Mouse (Mus musculus): ENCODE measurements around the gene Cnfn. TPM values are rescaled to one million over a fixed set of nuclear protein-coding genes. Genes with fewer than 3 reads are reported as not detected.
A peak's percentile ranks its signal among the peaks of the same experiment; 100 is the strongest.
"Not testable (repeated sequence)": the region's sequence is repeated elsewhere in the genome, so short reads cannot be mapped to it uniquely, and the experiment has no call there.

Gene Cnfn
- polyA plus RNA-seq (2015; fragmentation: Nextera tagmentation; extraction: Ambion mirVana) = 2.7 and 4.8 TPM in 2 replicates

- no peak within 1 kb of the TSS for H3K9ac ChIP-seq
- no peaks in the 10 kb centered on the region for H3K9me3 ChIP-seq (replicated peaks)
- no peak for ATAC-seq (replicated peaks; ENCODE audit: low FRiP score)
- H3K27ac ChIP-seq = no peak within 1 kb of the TSS
- peaks cover 49% of the 10 kb centered on the region for H3K27me3 ChIP-seq
- H3K4me2 ChIP-seq = no peak within 1 kb of the TSS
- no peak within 1 kb of the TSS for H3K4me3 ChIP-seq (replicated peaks)
- H3K4me1 ChIP-seq = peaks cover 23% of the 10 kb centered on the region
- peaks cover 3% of the 10 kb centered on the region for H3K36me3 ChIP-seq
- whole genome bisulfite sequencing = 47% methylated on average over 12 of the region's 12 CpGs
Observed at GRCm38 (mm10) chr7:25369058-25369749, at the start of gene Cnfn. TSS of gene Cnfn (minus strand) at chr7:25369724.

DNA sequence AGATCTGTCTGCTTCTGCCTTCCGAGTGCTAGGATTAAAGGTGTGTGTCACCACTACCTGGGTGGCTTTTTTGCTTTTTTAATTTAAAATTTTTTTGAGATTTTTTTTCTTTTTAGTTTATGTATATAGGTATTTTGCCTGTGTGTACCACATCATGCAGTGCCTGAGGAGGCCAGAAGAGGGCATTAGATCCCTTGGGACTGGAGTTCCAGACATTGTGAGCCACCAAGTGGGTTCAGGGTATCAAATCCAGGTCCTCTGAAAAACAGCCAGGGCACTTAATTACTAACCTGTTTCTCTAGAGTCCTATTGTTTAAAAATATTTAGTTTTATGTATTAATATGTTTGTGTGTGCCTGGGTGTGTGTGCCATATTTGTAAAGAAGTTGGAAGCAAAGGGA, 48.1 kb upstream of the Cnfn start:
- 79% methylated on average over 1 of the region's 1 CpGs for WGBS
- ATAC-seq (replicated peaks; ENCODE audit: low FRiP score) = no peak
- Histone ChIP-seq H3K4me3 (replicated peaks) (no peak overlapping the region), H3K4me2 (no peak overlapping the region), H3K27me3 (peaks cover 2% of the 10 kb centered on the region; the same call in 1 of the 2 replicates), H3K9me3 (replicated peaks) (no peaks in the 10 kb centered on the region), H3K4me1 (0 out of 2 replicates have a peak, but pooled peaks cover 3% of the 10 kb centered on the region), H3K9ac (no peak overlapping the region), H3K27ac (no peak overlapping the region), H3K36me3 (no peaks in the 10 kb centered on the region)

DNA sequence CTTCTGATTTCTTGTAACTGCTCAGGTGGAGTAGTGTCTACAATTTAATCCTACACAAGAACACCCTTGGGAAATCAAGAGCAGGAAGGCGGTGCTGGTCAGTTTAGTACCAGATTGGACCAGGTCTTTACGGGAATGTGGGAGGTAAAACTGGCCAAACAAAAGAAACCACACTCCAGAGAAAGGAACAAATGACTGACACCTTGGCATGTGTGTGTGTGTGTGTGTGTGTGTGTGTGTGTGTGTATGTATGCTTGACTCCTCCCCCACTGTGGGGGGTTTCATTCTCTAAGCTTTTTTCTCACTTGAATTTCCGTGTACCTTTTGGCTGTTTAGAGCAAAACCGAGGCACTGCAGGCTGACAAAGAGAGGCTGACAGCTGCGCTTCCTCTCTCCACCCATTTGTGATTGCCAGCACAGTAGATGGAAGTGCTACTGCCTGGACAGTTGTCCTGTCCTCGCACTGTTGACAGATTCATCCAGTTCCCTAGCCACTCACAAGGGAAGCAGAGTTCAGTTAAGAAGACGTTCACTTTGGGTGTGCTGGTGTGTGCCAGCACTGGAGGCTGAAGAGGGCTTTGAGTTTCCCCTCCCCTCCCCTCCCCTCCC, 43.4 kb upstream of the Cnfn start, which contains the start of gene Cxcl17:
TSS of gene Cxcl17 (minus strand) at position 54 of the 609 bp plus-strand sequence.
- Histone ChIP-seq H3K4me2 (no peak within 1 kb of the TSS), H3K36me3 (no peaks in the 10 kb centered on the region), H3K9ac (no peak within 1 kb of the TSS), H3K27me3 (no peaks in the 10 kb centered on the region), H3K27ac (no peak within 1 kb of the TSS), H3K9me3 (replicated peaks) (no peaks in the 10 kb centered on the region), H3K4me3 (replicated peaks) (no peak within 1 kb of the TSS), H3K4me1 (0 out of 2 replicates have a peak, but pooled peaks cover 5% of the 10 kb centered on the region)
- 44% methylated on average over 7 of the region's 7 CpGs for WGBS
- ATAC-seq (replicated peaks; ENCODE audit: low FRiP score) = no peak

DNA sequence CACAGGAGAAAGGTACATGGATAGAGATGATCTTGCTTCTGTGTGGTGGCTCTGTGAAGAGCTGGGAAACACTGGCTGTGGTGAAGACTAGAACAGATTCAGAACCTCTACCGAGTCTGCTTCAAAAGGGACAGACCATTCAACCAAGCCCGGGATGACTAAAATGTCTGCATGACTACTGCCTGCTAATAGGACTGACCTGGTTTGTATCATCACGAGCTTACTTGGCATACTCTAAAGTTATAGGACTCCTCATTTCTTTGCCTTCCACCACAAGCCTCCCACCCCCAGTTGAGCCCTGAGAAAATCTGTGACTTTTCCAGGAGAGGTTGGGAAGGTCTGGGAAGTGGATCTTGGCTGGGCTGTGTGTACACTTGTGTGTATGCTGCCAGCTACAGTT, 42.3 kb upstream of the Cnfn start:
- no peak overlapping the region for H3K9ac ChIP-seq
- 0 out of 2 replicates have a peak, but pooled peaks cover 5% of the 10 kb centered on the region for H3K4me1 ChIP-seq
- no peak overlapping the region for H3K4me2 ChIP-seq
- ATAC-seq (replicated peaks; ENCODE audit: low FRiP score) = no peak
- no peak overlapping the region for H3K27ac ChIP-seq
- H3K9me3 ChIP-seq (replicated peaks) = no peaks in the 10 kb centered on the region
- no peak overlapping the region for H3K4me3 ChIP-seq (replicated peaks)
- WGBS = 90% methylated on average over 3 of the region's 3 CpGs
- no peaks in the 10 kb centered on the region for H3K27me3 ChIP-seq
- H3K36me3 ChIP-seq = no peaks in the 10 kb centered on the region

DNA sequence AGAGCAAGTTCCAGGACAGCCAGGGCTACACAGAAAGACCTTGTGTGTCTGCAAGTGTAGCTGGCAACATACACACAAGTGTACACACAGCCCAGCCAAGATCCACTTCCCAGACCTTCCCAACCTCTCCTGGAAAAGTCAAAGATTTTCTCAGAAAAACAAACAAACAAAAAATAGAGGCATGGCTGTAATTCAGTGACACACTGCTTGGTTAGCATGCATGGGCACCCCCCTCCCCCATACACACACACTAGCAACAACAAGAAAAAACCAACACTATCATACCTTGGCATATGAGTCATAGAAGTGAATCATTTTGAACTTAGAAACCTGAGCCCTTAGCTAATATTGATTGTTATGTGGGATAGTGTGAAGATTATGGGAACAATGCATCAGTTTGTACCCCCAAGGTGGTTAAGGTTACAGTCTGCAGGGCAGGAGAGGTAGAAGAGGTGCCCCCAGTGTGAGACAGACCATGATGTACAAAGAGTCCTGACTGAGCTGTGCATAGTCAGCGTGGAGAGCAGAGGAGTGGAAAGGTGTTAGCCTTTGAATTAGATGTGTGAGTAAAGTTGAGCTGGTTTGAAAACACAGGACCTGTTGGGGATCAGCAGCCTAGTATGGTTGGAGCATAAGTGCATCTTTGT, 41.6 kb upstream of the Cnfn start:
- no peaks in the 10 kb centered on the region for H3K9me3 ChIP-seq (replicated peaks)
- no peak for ATAC-seq (replicated peaks; ENCODE audit: low FRiP score)
- H3K27ac ChIP-seq = no peak overlapping the region

GRCm38 (mm10) chr7:25409114-25409760, 39.7 kb upstream of the Cnfn start:
- H3K9ac ChIP-seq = no peak overlapping the region
- H3K4me1 ChIP-seq = 0 out of 2 replicates have a peak, but pooled peaks cover 5% of the 10 kb centered on the region
- H3K9me3 ChIP-seq (replicated peaks) = no peaks in the 10 kb centered on the region
- H3K27ac ChIP-seq = no peak overlapping the region
- no peak overlapping the region for H3K4me2 ChIP-seq
- no peaks in the 10 kb centered on the region for H3K27me3 ChIP-seq
- no peak for ATAC-seq (replicated peaks; ENCODE audit: low FRiP score)
- 55% methylated on average over 4 of the region's 4 CpGs for WGBS
- no peak overlapping the region for H3K4me3 ChIP-seq (replicated peaks)
- H3K36me3 ChIP-seq = no peaks in the 10 kb centered on the region

More for the DNA sequence above, 41.6 kb upstream of the Cnfn start:
- H3K4me1 ChIP-seq = 0 out of 2 replicates have a peak, but pooled peaks cover 5% of the 10 kb centered on the region
- 85% methylated on average over 1 of the region's 1 CpGs for WGBS
- H3K36me3 ChIP-seq = no peaks in the 10 kb centered on the region
- H3K27me3 ChIP-seq = no peaks in the 10 kb centered on the region
- no peak overlapping the region for H3K4me3 ChIP-seq (replicated peaks)
- H3K9ac ChIP-seq = no peak overlapping the region
- no peak overlapping the region for H3K4me2 ChIP-seq

GRCm38 (mm10) chr7:25406468-25406867, 36.9 kb upstream of the Cnfn start:
- no peaks in the 10 kb centered on the region for H3K27me3 ChIP-seq
- no peak overlapping the region for H3K4me3 ChIP-seq (replicated peaks)
- no peak overlapping the region for H3K9ac ChIP-seq
- no peak for ATAC-seq (replicated peaks; ENCODE audit: low FRiP score)
- WGBS = 76% methylated on average over 7 of the region's 7 CpGs
- H3K9me3 ChIP-seq (replicated peaks) = no peaks in the 10 kb centered on the region
- no peak overlapping the region for H3K27ac ChIP-seq
- H3K4me2 ChIP-seq = no peak overlapping the region
- peaks cover 9% of the 10 kb centered on the region for H3K4me1 ChIP-seq
- no peaks in the 10 kb centered on the region for H3K36me3 ChIP-seq

DNA sequence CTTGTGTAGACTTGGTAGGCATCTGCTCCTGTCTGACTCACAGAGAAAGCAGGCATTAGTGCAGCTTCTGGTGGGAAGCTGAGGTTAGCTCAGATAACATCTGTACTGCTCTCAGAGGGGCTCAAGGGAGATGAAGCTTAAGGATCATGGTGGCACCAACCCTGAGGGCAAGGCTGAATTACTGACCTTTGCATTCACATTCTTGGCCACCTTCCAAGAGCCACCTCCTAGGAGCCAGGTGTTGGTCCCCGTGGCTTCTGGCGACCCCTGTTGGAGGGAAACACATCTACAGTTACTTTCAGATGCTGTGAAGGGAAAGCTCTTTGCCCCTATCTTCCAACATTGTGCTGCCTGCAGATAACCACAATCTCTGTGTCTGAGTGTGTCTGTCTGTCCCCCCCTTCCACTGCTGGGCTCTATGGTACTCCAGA, 33.2 kb upstream of the Cnfn start:
- Histone ChIP-seq H3K36me3 (no peaks in the 10 kb centered on the region), H3K9ac (no peak overlapping the region), H3K9me3 (replicated peaks) (no peaks in the 10 kb centered on the region), H3K4me3 (replicated peaks) (no peak overlapping the region), H3K4me2 (no peak overlapping the region), H3K4me1 (peaks cover 13% of the 10 kb centered on the region), H3K27ac (peak overlapping the region; percentile 59; the same call in 1 of the 2 replicates), H3K27me3 (no peaks in the 10 kb centered on the region)
- peak; percentile 76; the same call in 1 of the 2 replicates for ATAC-seq (replicated peaks; ENCODE audit: low FRiP score)
- 0% methylated on average over 2 of the region's 2 CpGs for WGBS

DNA sequence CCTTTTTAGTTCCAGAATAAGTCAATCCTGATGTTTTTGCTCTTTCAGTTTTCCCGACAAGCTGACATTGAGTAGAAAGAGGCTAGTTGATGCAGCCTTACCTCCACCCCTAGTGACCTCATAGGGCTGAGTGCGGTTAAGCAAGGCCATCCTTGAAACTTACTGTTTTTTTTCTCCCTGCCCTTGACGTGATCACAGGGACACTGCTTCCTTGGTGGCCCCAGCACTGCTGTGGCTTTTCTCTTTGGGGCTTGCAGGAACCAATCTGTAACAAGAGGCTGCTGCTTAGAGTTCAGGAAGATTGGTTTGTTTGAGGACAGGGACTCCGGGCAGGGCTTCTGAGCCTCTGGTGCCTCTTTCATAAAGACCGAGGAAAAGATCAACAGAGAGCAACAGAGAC, 32.5 kb upstream of the Cnfn start:
- H3K9me3 ChIP-seq (replicated peaks) = no peaks in the 10 kb centered on the region
- no peaks in the 10 kb centered on the region for H3K27me3 ChIP-seq
- peak overlapping the region; percentile 59 for H3K27ac ChIP-seq
- no peak for ATAC-seq (replicated peaks; ENCODE audit: low FRiP score)
- H3K4me3 ChIP-seq (replicated peaks) = no peak overlapping the region
- H3K36me3 ChIP-seq = no peaks in the 10 kb centered on the region
- H3K4me2 ChIP-seq = no peak overlapping the region
- H3K9ac ChIP-seq = no peak overlapping the region
- 41% methylated on average over 5 of the region's 5 CpGs for WGBS
- peaks cover 19% of the 10 kb centered on the region for H3K4me1 ChIP-seq

DNA sequence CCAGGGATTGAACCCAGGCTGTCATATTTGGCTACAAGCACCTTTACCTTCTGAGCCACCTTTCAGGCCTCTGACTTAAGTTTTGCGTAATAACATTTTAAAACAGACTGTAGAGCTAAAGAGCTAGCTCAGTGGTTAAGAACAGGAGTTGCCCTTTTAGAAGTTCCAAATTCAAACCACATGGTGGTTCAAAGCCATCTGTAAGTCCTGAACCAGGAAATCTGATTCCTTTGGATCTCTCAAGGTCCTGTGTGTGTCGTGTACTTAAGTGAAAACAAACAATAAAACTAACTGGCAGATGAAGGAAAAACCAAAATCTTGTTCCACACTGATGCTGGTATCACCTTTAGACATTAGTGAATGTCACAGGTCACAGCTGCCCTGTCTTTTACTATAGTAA, 32.0 kb upstream of the Cnfn start:
- H3K9ac ChIP-seq = no peak overlapping the region
- no peaks in the 10 kb centered on the region for H3K36me3 ChIP-seq
- 43% methylated on average over 2 of the region's 2 CpGs for WGBS
- H3K27me3 ChIP-seq = no peaks in the 10 kb centered on the region
- H3K4me2 ChIP-seq = no peak overlapping the region
- no peaks in the 10 kb centered on the region for H3K9me3 ChIP-seq (replicated peaks)
- peaks cover 22% of the 10 kb centered on the region for H3K4me1 ChIP-seq
- H3K4me3 ChIP-seq (replicated peaks) = no peak overlapping the region
- no peak overlapping the region for H3K27ac ChIP-seq
- no peak for ATAC-seq (replicated peaks; ENCODE audit: low FRiP score)

DNA sequence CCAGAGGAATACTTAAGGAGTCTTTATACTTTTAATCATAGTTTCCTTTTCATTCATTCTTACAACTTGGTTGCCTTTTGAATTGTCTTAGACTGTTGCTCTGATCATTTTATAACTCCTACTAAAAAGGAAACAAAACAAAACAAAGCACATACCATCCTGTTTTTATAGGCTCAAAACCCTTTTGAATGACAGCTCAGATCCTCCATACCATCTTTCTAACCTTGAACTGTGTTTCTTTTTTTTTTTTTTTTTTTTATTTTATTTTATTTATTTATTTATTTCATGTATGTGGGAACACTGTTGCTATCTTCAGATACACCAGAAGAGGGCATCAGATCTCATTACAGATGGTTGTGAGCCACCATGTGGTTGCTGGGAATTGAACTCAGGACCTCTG, 29.5 kb upstream of the Cnfn start:
- not testable (repeated sequence) for H3K4me2 ChIP-seq; H3K4me3 ChIP-seq (replicated peaks); H3K9ac ChIP-seq; H3K27me3 ChIP-seq; ATAC-seq (replicated peaks; ENCODE audit: low FRiP score); H3K27ac ChIP-seq; H3K36me3 ChIP-seq; H3K9me3 ChIP-seq (replicated peaks)
- peaks cover 37% of the 10 kb centered on the region for H3K4me1 ChIP-seq

DNA sequence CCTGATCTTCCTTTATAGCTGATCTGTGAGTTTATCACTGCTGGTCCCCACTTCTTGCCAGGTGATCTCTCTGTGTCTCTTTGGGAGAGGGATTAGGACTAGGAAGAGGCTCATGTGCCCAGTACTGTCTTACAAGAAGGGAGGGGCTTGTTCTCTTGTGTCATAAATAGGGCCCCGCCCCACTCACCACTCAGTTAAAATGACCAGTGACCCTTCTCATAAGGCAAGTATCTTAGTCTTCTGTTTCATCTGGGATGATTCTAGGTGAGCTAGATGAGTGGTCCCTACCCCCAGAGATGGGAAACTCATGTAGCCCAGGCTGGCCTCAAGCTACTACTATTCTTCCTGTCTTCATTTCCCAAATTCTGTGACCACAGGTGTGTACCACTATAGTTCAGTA, 29.1 kb upstream of the Cnfn start, which contains the start of gene Lipe:
TSS of gene Lipe (minus strand) at position 101 of the 400 bp plus-strand sequence.
- H3K4me3 ChIP-seq (replicated peaks) = no peak within 1 kb of the TSS
- ATAC-seq (replicated peaks; ENCODE audit: low FRiP score) = no peak
- H3K9ac ChIP-seq = no peak within 1 kb of the TSS
- peaks cover 42% of the 10 kb centered on the region for H3K4me1 ChIP-seq
- no peaks in the 10 kb centered on the region for H3K9me3 ChIP-seq (replicated peaks)
- H3K27ac ChIP-seq = no peak within 1 kb of the TSS
- H3K36me3 ChIP-seq = no peaks in the 10 kb centered on the region
- 96% methylated on average over 1 of the region's 1 CpGs for WGBS
- H3K4me2 ChIP-seq = peak within 1 kb of the TSS; percentile 3; the same call in 1 of the 2 replicates
- no peaks in the 10 kb centered on the region for H3K27me3 ChIP-seq
